22 mouse cellular contexts compared by ENCODE assay signal in genomic region chr12:79135105-79135504, GRCm38 (mm10). TPM values are rescaled to one million over a fixed set of nuclear protein-coding genes. Genes with fewer than 3 reads are reported as not detected.
DNase-seq lines count a peak whose midpoint lies in the region; TF ChIP-seq lines count a peak whose summit lies in the region.
"Had no signal": no experiment of that assay in that cellular context is flagged by ENCODE, and none has a peak within 500 bp of the region (broad histone marks: within the 10 kb centered on the region; RNA-seq: fewer than 3 reads in every experiment).

No protein-coding gene starts in this region.

- no peak for TF ChIP-seq EP300 in MEL (IDR thresholded peaks at IDR 0.05; ENCODE audit: low read depth in 1 of 2, low read length in 2 of 2)

- H3K27me3 ChIP-seq in MEL (ENCODE audit: control insufficient read depth in 1 of 2, insufficient read depth in 2 of 2, low read length in 2 of 2), result peaks cover 3 to 12% of the 10 kb centered on the region in 2 experiments
- H3K27me3 ChIP-seq in myocyte (ENCODE audit: control insufficient read depth, insufficient read depth, insufficient read length), result peaks cover 24% of the 10 kb centered on the region

- no peak overlapping the region for H3K27ac ChIP-seq in left cerebral cortex, adult 2 months
- no peak overlapping the region for H3K27ac ChIP-seq in MEL (ENCODE audit: control insufficient read depth, low read depth, low read length)
- H3K27ac ChIP-seq: heart, adult 2 months; heart, embryonic 15.5 days; limb, embryonic 10.5 days; midbrain, embryonic 12.5 days; neural tube, embryonic 13.5 days had no signal

- no peaks in the 10 kb centered on the region for H3K9me3 ChIP-seq in MEL (replicated peaks; ENCODE audit: insufficient read depth, low read length)
- H3K9me3 ChIP-seq: heart, embryonic 15.5 days; limb, embryonic 10.5 days; midbrain, embryonic 12.5 days; neural tube, embryonic 13.5 days had no signal

- H3K4me1 ChIP-seq in MEL (ENCODE audit: control insufficient read depth in 1 of 2, insufficient read depth in 2 of 2, low read length in 2 of 2), result no peaks in the 10 kb centered on the region

- intact Hi-C loops in left cerebral cortex, postnatal 25 days (cut with DNase I), result no loop called here
- intact Hi-C loops in left cerebral cortex, adult 2 months (cut with DNase I), result no loop called here
- intact Hi-C loops in heart, postnatal 10 days (cut with DNase I), result no loop called here

- TF ChIP-seq RAD21 in MEL (IDR thresholded peaks at IDR 0.05; ENCODE audit: low read depth, low read length), result no peak

- H3K4me2 ChIP-seq in myocyte (ENCODE audit: low read depth), result no peak overlapping the region
- H3K4me2 ChIP-seq: heart, embryonic 15.5 days; midbrain, embryonic 12.5 days; neural tube, embryonic 13.5 days had no signal

- H3K4me3 ChIP-seq in left cerebral cortex, adult 2 months, result no peak overlapping the region
- H3K4me3 ChIP-seq in MEL (ENCODE audit: control insufficient read depth in 1 of 2, insufficient read depth in 1 of 2, low read depth in 2 of 2, low read length in 2 of 2), result no peak overlapping the region
- no peak overlapping the region for H3K4me3 ChIP-seq in myocyte
- H3K4me3 ChIP-seq: heart, adult 2 months; heart, embryonic 15.5 days; limb, embryonic 10.5 days; midbrain, embryonic 12.5 days; neural tube, embryonic 13.5 days had no signal

- H3ac ChIP-seq in myocyte (ENCODE audit: control insufficient read depth, insufficient read length), result no peak overlapping the region

- TF ChIP-seq CTCF in left cerebral cortex, adult 2 months (IDR thresholded peaks at IDR 0.05), result no peak
- no peak for TF ChIP-seq CTCF in MEL (IDR thresholded peaks at IDR 0.05 in 2 of 3, conservative IDR thresholded peaks at IDR 0.05 in 1 of 3; ENCODE audit: control insufficient read depth in 1 of 3, insufficient read depth in 1 of 3, low read depth in 2 of 3, low read length in 3 of 3, poor library complexity in 1 of 3, severe bottlenecking in 1 of 3)

- 0 out of 4 replicates have a peak, but pooled peaks cover 0 to 4% of the 10 kb centered on the region in 2 experiments for H3K36me3 ChIP-seq in MEL (ENCODE audit: control insufficient read depth in 1 of 2, insufficient read depth in 2 of 2, low read length in 2 of 2)
- H3K36me3 ChIP-seq in myocyte (ENCODE audit: control insufficient read depth, insufficient read depth), result no peaks in the 10 kb centered on the region
- H3K36me3 ChIP-seq: heart, embryonic 15.5 days; limb, embryonic 10.5 days; midbrain, embryonic 12.5 days; neural tube, embryonic 13.5 days had no signal

- no peak overlapping the region for H3K9ac ChIP-seq in MEL (ENCODE audit: control insufficient read depth, low read depth, low read length, poor library complexity, severe bottlenecking)
- H3K9ac ChIP-seq: heart, embryonic 15.5 days; liver, postnatal 0 days; midbrain, embryonic 12.5 days; neural tube, embryonic 13.5 days had no signal

- H3K79me2 ChIP-seq in MEL (ENCODE audit: control insufficient read depth, insufficient read depth, low read length, poor library complexity) (no peaks in the 10 kb centered on the region), myocyte (ENCODE audit: control insufficient read depth, insufficient read depth) (no peaks in the 10 kb centered on the region)

- peak; percentile 12 for DNase-seq in kidney, adult 11 months
- no peak for DNase-seq in kidney, adult 9 months
- DNase-seq in left cerebral cortex, postnatal 25 days (ENCODE audit: low spot score in 2 of 2), result peak; percentile 14 to 55
- no peak for DNase-seq in left cerebral cortex, adult 2 months (ENCODE audit: extremely low spot score in 1 of 2, low spot score in 2 of 2)
- DNase-seq in MEL (ENCODE audit: low read depth, low spot score), result no peak
- DNase-seq in ovary, postnatal 10 days (ENCODE audit: low spot score), result no peak
- no peak for DNase-seq in heart, postnatal 10 days
- DNase-seq: adrenal gland, postnatal 14 days; cerebellum, adult 11 months; cerebellum, postnatal 25 days; gastrocnemius, postnatal 14 days; heart, adult 2 months; liver, postnatal 0 days; lung, postnatal 10 days; spleen, adult 18-20 months; thymus, postnatal 4 days had no signal

- TF ChIP-seq POLR2A in MEL (IDR thresholded peaks at IDR 0.05; ENCODE audit: control insufficient read depth in 1 of 2, insufficient read depth in 1 of 2, low read depth in 1 of 2, low read length in 2 of 2, poor library complexity in 1 of 2) (no peak), myocyte (IDR thresholded peaks at IDR 0.05; ENCODE audit: insufficient read length, low read depth) (no peak)

TF ChIP-seq in MEL, 35 proteins besides CTCF, POLR2A, EP300 and RAD21:
- TF ChIP-seq USF1 (IDR thresholded peaks at IDR 0.05; ENCODE audit: low read depth, low read length), result peak; percentile 60
- no peak for TF ChIP-seq HCFC1 (IDR thresholded peaks at IDR 0.05; ENCODE audit: low read depth, low read length)

TF ChIP-seq in myocyte, 11 proteins besides CTCF, POLR2A, EP300 and RAD21:
- peak; percentile 69 for TF ChIP-seq USF1 (IDR thresholded peaks at IDR 0.05; ENCODE audit: low read depth)
- TF ChIP-seq TCF12 (IDR thresholded peaks at IDR 0.05; ENCODE audit: insufficient read depth, poor library complexity, severe bottlenecking), result no peak

RNA-seq across cellular contexts. Expression of gene Arg2, which starts 4.5 kb away (rescaled TPM):
- 1 to 10 TPM; 3.2 to 4.0 TPM for total RNA-seq in left cerebral cortex, postnatal 25 days (2021)
- 1 to 10 TPM; 2.2 to 2.3 TPM for total RNA-seq in left cerebral cortex, adult 2 months (2021)
- not detected in 2 replicates for total RNA-seq in MEL (2012; rRNA removed)
- polyA plus RNA-seq in MEL (2012; ENCODE audit: insufficient read depth in 1 of 2, insufficient read length in 2 of 2, low read depth in 1 of 2, low replicate concordance in 2 of 2, missing spikeins in 1 of 2) (not detected), myocyte (2012; fragmentation: generic; extraction: Trizol) (0.04 TPM)
- total RNA-seq in heart, postnatal 10 days (2021), result not detected
- total RNA-seq: adrenal gland, postnatal 14 days; gastrocnemius, postnatal 14 days; heart, adult 2 months had no signal
- polyA plus RNA-seq: liver, adult 2 months had no signal

RNA-seq across cellular contexts. Expression of gene Vti1b, which starts 37.4 kb away (rescaled TPM):
- total RNA-seq in left cerebral cortex, postnatal 25 days (2021), result 100 to 1,000 TPM; 243 to 249 TPM
- total RNA-seq in left cerebral cortex, adult 2 months (2021), result 100 to 1,000 TPM; 247 to 256 TPM
- 69.8 and 73.0 TPM in 2 replicates for total RNA-seq in MEL (2012; rRNA removed)
- 10 to 100 TPM in 1 of 2 experiments, not detected in 1; 54.3 TPM for polyA plus RNA-seq in MEL (2012; ENCODE audit: insufficient read depth in 1 of 2, insufficient read length in 2 of 2, low read depth in 1 of 2, low replicate concordance in 2 of 2, missing spikeins in 1 of 2)
- 85.5 TPM for polyA plus RNA-seq in myocyte (2012; fragmentation: generic; extraction: Trizol)
- total RNA-seq in heart, postnatal 10 days (2021), result 10 to 100 TPM; 62.1 to 69.2 TPM

RNA-seq across cellular contexts. Expression of gene Pigh, which starts 45.7 kb away (rescaled TPM):
- total RNA-seq in left cerebral cortex, postnatal 25 days (2021), result 10 to 100 TPM in 1 of 2 experiments, 1 to 10 TPM in 1; 9.5 to 11.8 TPM
- 10 to 100 TPM in 1 of 2 experiments, 1 to 10 TPM in 1; 9.7 to 10.3 TPM for total RNA-seq in left cerebral cortex, adult 2 months (2021)
- total RNA-seq in MEL (2012; rRNA removed), result 6.4 and 9.5 TPM in 2 replicates
- polyA plus RNA-seq in MEL (2012; ENCODE audit: insufficient read depth in 1 of 2, insufficient read length in 2 of 2, low read depth in 1 of 2, low replicate concordance in 2 of 2, missing spikeins in 1 of 2) (1 to 10 TPM in 1 of 2 experiments, not detected in 1; 7.2 TPM), myocyte (2012; fragmentation: generic; extraction: Trizol) (3.3 TPM)
- total RNA-seq in heart, postnatal 10 days (2021), result 1 to 10 TPM; 3.3 to 5.4 TPM

RNA-seq across cellular contexts. Expression of gene Rdh11, which starts 57.0 kb away (rescaled TPM):
- total RNA-seq in left cerebral cortex, postnatal 25 days (2021), result 10 to 100 TPM; 19.6 to 21.3 TPM
- total RNA-seq in left cerebral cortex, adult 2 months (2021), result 10 to 100 TPM; 19.3 to 20.9 TPM
- total RNA-seq in MEL (2012; rRNA removed), result 26.7 and 29.8 TPM in 2 replicates
- polyA plus RNA-seq in MEL (2012; ENCODE audit: insufficient read depth in 1 of 2, insufficient read length in 2 of 2, low read depth in 1 of 2, low replicate concordance in 2 of 2, missing spikeins in 1 of 2) (10 to 100 TPM; 22.0 to 44.5 TPM), myocyte (2012; fragmentation: generic; extraction: Trizol) (19.5 TPM)
- total RNA-seq in heart, postnatal 10 days (2021), result 1 to 10 TPM; 7.2 to 8.5 TPM

Comparison
In these comparisons a context has a peak if more than half of its experiments do, and no peak if none do; other contexts are left out.
1. DNase-seq: peak in kidney, adult 11 months (single experiment) and left cerebral cortex, postnatal 25 days (2 of 2); none in kidney, adult 9 months (single experiment), left cerebral cortex, adult 2 months (0 of 2), MEL (single experiment), ovary, postnatal 10 days (single experiment) and heart, postnatal 10 days (0 of 2).